29 mouse cellular contexts compared by ENCODE assay signal in genomic region chr4:125441821-125442220, GRCm38 (mm10). TPM values are rescaled to one million over a fixed set of nuclear protein-coding genes. Genes with fewer than 3 reads are reported as not detected.
DNase-seq lines count a peak whose midpoint lies in the region; ATAC-seq and TF ChIP-seq lines count a peak whose summit lies in the region.
"Had no signal": no experiment of that assay in that cellular context is flagged by ENCODE, and none has a peak within 500 bp of the region (broad histone marks: within the 10 kb centered on the region; RNA-seq: fewer than 3 reads in every experiment).

No protein-coding gene starts in this region.

- TF ChIP-seq CTCF in cerebellum, adult 2 months (IDR thresholded peaks at IDR 0.05; ENCODE audit: borderline replicate concordance, insufficient read depth, low read depth, low read length), result no peak

- no peaks in the 10 kb centered on the region for H3K9me3 ChIP-seq in kidney, embryonic 14.5 days (ENCODE audit: control insufficient read depth, low read length)
- H3K9me3 ChIP-seq: embryonic facial prominence, embryonic 13.5 days; forebrain, embryonic 12.5 days; limb, embryonic 15.5 days; midbrain, embryonic 15.5 days; neural tube, embryonic 12.5 days had no signal

- TF ChIP-seq POLR2A in cerebellum, adult 2 months (IDR thresholded peaks at IDR 0.05; ENCODE audit: borderline replicate concordance, insufficient read depth, low read length), result no peak

- H3K4me2 ChIP-seq in kidney, embryonic 14.5 days (replicated peaks; ENCODE audit: low read depth, low read length), result no peak overlapping the region
- H3K4me2 ChIP-seq: embryonic facial prominence, embryonic 13.5 days; forebrain, embryonic 12.5 days; hindbrain, embryonic 14.5 days; limb, embryonic 15.5 days; midbrain, embryonic 15.5 days; neural tube, embryonic 12.5 days had no signal

- peak; percentile 36 for DNase-seq in kidney, adult 11 months
- DNase-seq in ovary, adult 18-20 months (ENCODE audit: low spot score), result peak; percentile 80
- no peak for DNase-seq in ovary, postnatal 10 days (ENCODE audit: low spot score)
- DNase-seq in adrenal gland, postnatal 10 days, result peak; percentile 60
- peak; percentile 46 to 72 for DNase-seq in kidney, postnatal 36 days
- no peak for DNase-seq in cerebellum, adult 2 months
- no peak for DNase-seq in urinary bladder, adult 2 months (ENCODE audit: low spot score)
- DNase-seq: cerebellum, adult 18-20 months; cerebellum, postnatal 36 days; embryo, embryonic 11 days; heart, postnatal 4 days; layer of hippocampus, adult 9-11 months; left cerebral cortex, postnatal 4 days; lung, postnatal 4 days; right cerebral cortex, postnatal 14 days; spleen, adult 18-20 months; thymus, postnatal 14 days had no signal

- no peak overlapping the region for H3K9ac ChIP-seq in kidney, embryonic 14.5 days (ENCODE audit: low read depth, low read length)
- H3K9ac ChIP-seq: embryonic facial prominence, embryonic 13.5 days; forebrain, embryonic 12.5 days; hindbrain, embryonic 14.5 days; limb, embryonic 15.5 days; midbrain, embryonic 15.5 days; neural tube, embryonic 12.5 days had no signal

- H3K4me3 ChIP-seq in kidney, embryonic 14.5 days (ENCODE audit: low read length), result no peak overlapping the region
- no peak overlapping the region for H3K4me3 ChIP-seq in cerebellum, adult 2 months (replicated peaks; ENCODE audit: insufficient read depth, low read depth, low read length)
- H3K4me3 ChIP-seq: embryonic facial prominence, embryonic 13.5 days; erythroblast, embryonic 14.5 days; forebrain, embryonic 12.5 days; limb, embryonic 15.5 days; midbrain, embryonic 15.5 days; neural tube, embryonic 12.5 days had no signal

- H3K27ac ChIP-seq in kidney, embryonic 14.5 days (ENCODE audit: low read depth, low read length), result no peak overlapping the region
- H3K27ac ChIP-seq in cerebellum, adult 2 months (ENCODE audit: insufficient read depth, low read length), result no peak overlapping the region
- H3K27ac ChIP-seq: embryonic facial prominence, embryonic 13.5 days; forebrain, embryonic 12.5 days; hindbrain, embryonic 14.5 days; limb, embryonic 15.5 days; midbrain, embryonic 15.5 days; neural tube, embryonic 12.5 days had no signal

- no peaks in the 10 kb centered on the region for H3K4me1 ChIP-seq in kidney, embryonic 14.5 days (ENCODE audit: control insufficient read depth, insufficient read depth, low read length)
- no peaks in the 10 kb centered on the region for H3K4me1 ChIP-seq in cerebellum, adult 2 months (ENCODE audit: control insufficient read depth, insufficient read depth, low read length)
- H3K4me1 ChIP-seq: embryonic facial prominence, embryonic 13.5 days; limb, embryonic 15.5 days had no signal

- H3K36me3 ChIP-seq in kidney, embryonic 14.5 days (ENCODE audit: control insufficient read depth, insufficient read depth, low read length), result no peaks in the 10 kb centered on the region
- H3K36me3 ChIP-seq: embryonic facial prominence, embryonic 13.5 days; forebrain, embryonic 12.5 days; limb, embryonic 15.5 days; midbrain, embryonic 15.5 days; neural tube, embryonic 12.5 days had no signal

- ATAC-seq in kidney, embryonic 14.5 days (ENCODE audit: low FRiP score, low TSS enrichment), result no peak
- ATAC-seq: inflammation-experienced regulatory T-cells, adult 6 months; midbrain, embryonic 15.5 days had no signal

- H3K27me3 ChIP-seq in kidney, embryonic 14.5 days (ENCODE audit: control insufficient read depth, insufficient read depth, low read length), result no peaks in the 10 kb centered on the region
- no peaks in the 10 kb centered on the region for H3K27me3 ChIP-seq in cerebellum, adult 2 months (ENCODE audit: control insufficient read depth, insufficient read depth, low read length)
- H3K27me3 ChIP-seq: embryonic facial prominence, embryonic 13.5 days; neural tube, embryonic 12.5 days had no signal

- 86% methylated on average over 4 of the region's 4 CpGs for WGBS in kidney, embryonic 14.5 days
- WGBS in cerebellum, adult 2 months, result 88% methylated on average over 4 of the region's 4 CpGs

RNA-seq across cellular contexts. Expression of gene Grik3, which starts 48.7 kb away (rescaled TPM):
- 0.01 and 0.14 TPM in 2 replicates for polyA plus RNA-seq in kidney, embryonic 14.5 days (2014; fragmentation: Nextera tagmentation; extraction: Ambion mirVana)
- total RNA-seq in adrenal gland, postnatal 10 days (2021), result under 1 TPM; 0.15 to 0.21 TPM
- 18.2 and 20.5 TPM in 2 replicates for polyA plus RNA-seq in cerebellum, adult 2 months (2012; rRNA removed)
- polyA plus RNA-seq in urinary bladder, adult 2 months (2012; rRNA removed), result 0.72 and 0.99 TPM in 2 replicates
- total RNA-seq: megakaryocyte-erythroid progenitor cell, adult 5-6 weeks had no signal
- polyA plus RNA-seq: erythroblast, embryonic 14.5 days; inflammation-experienced regulatory T-cells, adult 6 months; liver, embryonic 16.5 days; lung, embryonic 16.5 days had no signal

Comparison
In these comparisons a context has a peak if more than half of its experiments do, and no peak if none do; other contexts are left out.
1. DNase-seq: peak in kidney, adult 11 months (single experiment), ovary, adult 18-20 months (single experiment), adrenal gland, postnatal 10 days (single experiment) and kidney, postnatal 36 days (2 of 2); none in ovary, postnatal 10 days (single experiment), cerebellum, adult 2 months (0 of 2) and urinary bladder, adult 2 months (single experiment).